Mouse (Mus musculus) ZHBTc4 (cell line): ENCODE data around the gene Il18.

ENCODE experiments used
- DNase-seq: peaks from one replicate; pipeline ENCODE4 v3.0.0-alpha.2; 2011; ENCODE audit warnings: low read depth, low spot score

Il18 gene

DNA sequence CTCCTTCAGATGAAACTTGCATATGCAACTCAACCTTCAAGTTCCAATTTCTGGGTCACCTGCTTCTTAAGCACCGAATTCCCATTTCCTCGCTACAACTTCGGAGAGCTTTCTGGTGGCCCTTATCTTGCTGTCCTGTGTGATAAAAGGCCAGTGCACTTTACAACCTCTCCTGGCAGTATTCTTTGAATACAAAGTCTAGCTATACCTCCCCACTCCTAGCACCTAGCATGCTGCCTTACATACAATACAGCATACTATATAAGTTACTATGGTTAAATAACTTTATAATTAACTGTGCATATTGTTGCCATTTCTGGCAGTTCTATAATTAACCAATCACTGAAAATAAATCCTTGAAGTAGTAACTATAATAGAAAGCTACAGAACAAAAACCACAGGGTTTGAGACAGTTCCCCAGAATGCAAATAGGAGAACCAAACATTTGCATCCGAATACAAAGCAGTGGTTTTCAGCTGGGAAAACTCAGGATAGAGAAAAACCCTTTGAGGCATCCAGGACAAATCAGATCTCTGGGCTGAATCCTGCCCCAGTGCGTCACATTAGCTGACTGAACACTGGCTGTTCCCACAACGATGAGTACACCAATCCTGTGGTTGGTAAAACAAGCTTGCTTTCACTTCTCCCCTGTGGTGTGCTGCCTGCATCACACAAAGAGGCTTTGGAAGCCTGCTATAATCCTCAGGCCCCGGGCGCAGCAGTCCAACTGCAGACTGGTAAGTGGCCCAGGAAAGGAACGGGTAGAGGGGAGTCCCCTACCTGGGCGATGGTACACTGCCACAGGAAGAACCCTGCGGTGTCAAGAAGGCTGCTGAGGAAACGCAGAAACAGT is at the start of gene Il18:
Gene Il18 (plus strand): TSS at position 587 of the 853 bp plus-strand sequence.
- DNase-seq = peak; percentile 73

- DNase-seq = no peak
These were observed 49.2 kb upstream of the Il18 start for GRCm38 (mm10) chr9:50505405-50505804.

- no peak for DNase-seq
These were observed 47.1 kb upstream of the Il18 start for GRCm38 (mm10) chr9:50507570-50507969.

GRCm38 (mm10) chr9:50515462-50515861 is 39.2 kb upstream of the Il18 start:
- no peak for DNase-seq

DNA sequence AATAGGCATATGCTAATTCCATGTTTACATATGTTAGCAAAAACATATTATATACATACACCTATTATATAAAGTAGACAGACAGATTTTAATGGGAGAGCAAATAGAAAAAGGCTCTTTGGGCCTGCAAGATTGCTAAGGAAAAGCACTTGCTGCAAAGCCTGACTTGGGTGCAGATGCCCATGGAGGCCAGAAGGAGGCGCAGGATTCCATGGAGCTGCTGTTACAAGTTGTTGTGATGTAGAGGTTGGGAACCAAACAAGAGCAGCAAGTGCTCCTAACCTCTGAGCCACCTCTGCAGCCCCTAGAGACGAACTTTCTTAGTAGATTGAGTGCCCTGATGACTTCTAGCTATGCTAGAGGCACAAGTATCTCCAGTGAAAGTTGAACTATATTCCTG is 35.8 kb upstream of the Il18 start:
- DNase-seq = peak; percentile 89

DNA sequence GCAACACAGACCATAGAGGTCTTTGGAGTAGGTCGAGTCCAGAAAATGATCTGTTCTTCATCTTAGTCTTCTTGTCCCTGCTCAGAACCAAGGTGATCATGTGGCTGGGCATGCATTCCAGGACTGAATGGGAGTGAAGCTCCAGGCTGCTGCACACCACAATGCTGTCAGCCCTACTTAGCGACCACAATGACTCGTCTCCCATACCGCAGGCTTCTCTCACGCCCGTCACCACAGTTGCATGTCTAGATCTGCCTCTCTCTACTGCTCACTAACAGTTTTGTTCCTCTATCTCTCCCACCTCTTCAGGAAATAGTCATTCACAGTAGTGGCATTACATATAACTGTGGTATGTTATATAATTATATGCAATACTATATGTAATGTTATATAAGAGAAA is 33.9 kb upstream of the Il18 start:
- no peak for DNase-seq

GRCm38 (mm10) chr9:50521562-50521961 is 33.1 kb upstream of the Il18 start:
- no peak for DNase-seq

DNA sequence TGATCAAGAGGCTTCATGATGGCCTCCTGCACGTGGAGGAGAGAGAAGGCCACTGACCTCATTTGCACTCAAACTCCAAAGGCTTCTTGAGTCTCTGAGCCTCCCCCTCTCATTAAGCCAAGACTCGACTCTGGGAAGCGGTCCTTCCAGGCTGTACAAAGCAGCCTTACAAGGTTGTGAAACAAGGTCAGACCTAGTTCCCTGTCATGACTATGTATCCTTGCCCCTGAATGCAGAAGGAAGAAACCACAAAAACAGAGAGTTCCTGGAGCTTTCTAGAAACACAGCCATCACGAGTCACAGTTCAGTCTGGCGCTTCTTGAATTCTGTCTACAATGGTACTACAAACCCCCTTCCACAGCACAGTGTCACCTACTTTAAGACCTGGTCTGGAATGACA is 32.1 kb upstream of the Il18 start:
- no peak for DNase-seq

DNA sequence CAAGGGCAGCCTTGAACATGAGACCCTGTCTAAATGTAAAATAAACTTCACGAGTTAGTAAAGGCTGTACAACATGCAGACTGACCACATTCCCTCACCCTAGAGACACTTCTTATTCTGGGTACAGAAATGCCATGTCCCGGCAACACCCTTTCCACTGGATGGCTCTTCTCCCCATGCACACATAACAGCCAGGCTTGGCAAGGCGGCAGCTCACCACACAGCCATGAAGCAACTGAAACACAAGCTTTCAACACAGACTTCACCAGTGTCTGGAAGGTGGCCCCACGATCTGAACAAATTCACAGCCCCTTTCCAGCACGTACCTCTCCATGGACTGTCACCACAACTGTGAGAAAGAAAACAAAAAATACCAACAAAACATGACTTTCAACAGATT is 29.7 kb upstream of the Il18 start:
- no peak for DNase-seq

DNA sequence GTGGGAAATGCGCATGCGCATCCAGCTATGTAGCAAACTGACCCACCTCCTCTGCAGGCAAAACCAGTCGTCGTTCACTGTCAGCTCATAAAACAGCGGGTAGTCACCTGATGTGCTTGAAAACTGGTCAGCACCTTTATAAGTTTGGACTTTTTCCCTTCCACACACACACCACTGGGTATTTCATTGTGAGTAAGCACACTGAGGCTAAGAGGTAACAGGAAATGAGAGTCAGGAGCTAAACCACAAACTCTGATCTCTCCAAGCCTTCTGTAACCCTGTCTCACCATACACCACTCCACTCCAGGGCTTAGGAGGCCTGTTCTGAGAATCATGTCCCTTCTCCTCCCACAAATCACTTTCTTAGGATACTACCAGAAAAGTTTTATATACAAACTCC is 29.0 kb upstream of the Il18 start:
- no peak for DNase-seq

- DNase-seq = no peak
These were observed 26.8 kb upstream of the Il18 start for GRCm38 (mm10) chr9:50527860-50528259.

GRCm38 (mm10) chr9:50528293-50528892 is 26.2 kb upstream of the Il18 start, which contains the start of gene Pts:
Gene Pts, minus strand, starts transcription at chr9:50528724.
- DNase-seq = peak; percentile 99

- peak; percentile 49 for DNase-seq
These were observed 23.7 kb upstream of the Il18 start for GRCm38 (mm10) chr9:50530890-50531289.

DNA sequence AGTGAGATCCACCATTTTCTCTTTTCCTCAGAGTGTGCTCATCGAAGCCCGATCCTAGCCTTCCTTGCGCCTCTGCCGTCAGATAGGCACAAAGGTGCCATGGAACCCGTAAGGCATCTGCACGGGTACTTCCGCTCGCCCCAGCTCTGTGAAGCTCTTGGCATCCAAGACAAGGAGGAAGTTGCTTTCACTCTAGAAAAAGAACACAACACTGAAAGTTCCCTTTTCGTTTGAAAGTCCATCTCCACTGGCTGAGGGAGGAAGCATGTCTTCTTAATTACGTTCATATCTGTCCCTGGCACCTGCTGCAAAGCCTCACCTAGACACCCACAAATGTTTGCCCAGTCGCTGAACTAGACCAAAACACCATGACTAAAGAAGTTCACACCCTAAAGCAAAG is 21.3 kb upstream of the Il18 start:
- no peak for DNase-seq

GRCm38 (mm10) chr9:50533791-50534190 is 20.8 kb upstream of the Il18 start:
- peak; percentile 30 for DNase-seq

- DNase-seq = no peak
These were observed 18.7 kb upstream of the Il18 start for GRCm38 (mm10) chr9:50535930-50536329.

- DNase-seq = no peak
These were observed 18.0 kb upstream of the Il18 start for GRCm38 (mm10) chr9:50536603-50537135.

GRCm38 (mm10) chr9:50537295-50537694 is 17.3 kb upstream of the Il18 start:
- no peak for DNase-seq

- no peak for DNase-seq
These were observed 14.5 kb upstream of the Il18 start for GRCm38 (mm10) chr9:50540170-50540569.

- DNase-seq = no peak
These were observed 12.2 kb upstream of the Il18 start for GRCm38 (mm10) chr9:50542401-50542800.

DNA sequence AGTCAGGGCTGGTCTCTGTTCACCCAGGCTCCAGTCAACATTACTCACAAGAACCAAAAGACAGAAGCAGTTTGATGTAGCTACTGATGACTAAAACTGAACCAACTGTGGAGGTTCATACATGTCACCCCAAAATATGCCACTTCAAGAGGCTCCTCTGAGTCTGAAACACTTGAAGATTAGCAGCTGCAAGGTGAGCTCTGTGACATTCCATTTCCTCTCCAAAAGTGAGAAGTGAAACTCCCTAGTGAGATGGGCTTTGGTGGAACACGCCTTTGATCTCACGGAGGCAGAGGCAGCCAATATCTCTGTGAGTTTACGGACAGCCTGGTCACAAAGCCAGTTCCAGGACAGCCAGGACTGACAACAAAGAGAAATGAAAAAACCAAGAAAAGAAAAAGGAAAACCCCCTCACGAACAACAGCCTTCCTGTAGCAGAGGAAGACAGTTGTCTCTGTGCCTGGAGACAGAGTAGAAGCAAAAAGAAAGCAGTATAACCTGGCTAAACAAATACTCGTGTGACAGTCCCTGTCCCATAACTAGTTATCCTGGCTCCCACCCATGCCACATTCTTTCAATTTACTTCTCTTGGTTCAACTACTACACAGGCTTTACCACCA is 6.7 kb upstream of the Il18 start:
- DNase-seq = no peak

DNA sequence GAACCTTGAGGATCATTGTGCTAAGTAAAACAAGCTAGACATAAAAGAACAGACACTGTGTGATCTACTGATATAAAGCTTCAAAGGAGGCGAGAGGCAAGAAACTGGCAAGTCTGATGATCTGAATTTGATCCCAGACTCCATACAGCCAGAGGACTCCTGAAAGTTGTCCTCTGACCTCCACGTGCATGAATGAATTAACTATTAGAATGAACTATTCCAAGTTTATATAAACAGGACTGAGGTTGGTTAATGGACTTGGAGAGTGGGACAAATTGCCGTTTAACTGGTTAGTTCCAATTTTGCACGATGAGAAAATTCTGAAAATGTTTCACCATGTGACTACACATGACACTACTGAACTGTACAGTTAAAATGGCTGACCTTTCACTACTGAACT is 5.7 kb upstream of the Il18 start:
- DNase-seq = no peak
